Mouse (Mus musculus): ENCODE measurements around the gene Tent2.
"Not testable (repeated sequence)": the region's sequence is repeated elsewhere in the genome, so short reads cannot be mapped to it uniquely, and the experiment has no call there.

Tent2 gene

GRCm38 (mm10) chr13:93191831-93192645 is at the start of gene Tent2:
Gene Tent2, minus strand, starts transcription at chr13:93192385.
- DNase-seq (ENCODE audit: low spot score) = peak; percentile 94

- DNase-seq (ENCODE audit: low spot score) = no peak
Measured at GRCm38 (mm10) chr13:93241180-93241579, 49.0 kb upstream of the Tent2 start.

- DNase-seq (ENCODE audit: low spot score) = peak; percentile 26
Measured at GRCm38 (mm10) chr13:93239561-93239960, 47.4 kb upstream of the Tent2 start.

GRCm38 (mm10) chr13:93239134-93239533 is 46.9 kb upstream of the Tent2 start:
- peak; percentile 44 for DNase-seq (ENCODE audit: low spot score)

- no peak for DNase-seq (ENCODE audit: low spot score)
Measured at GRCm38 (mm10) chr13:93237677-93238398, 45.7 kb upstream of the Tent2 start.

GRCm38 (mm10) chr13:93234267-93235039 is 42.3 kb upstream of the Tent2 start:
- DNase-seq (ENCODE audit: low spot score) = no peak

GRCm38 (mm10) chr13:93232335-93232734 is 40.1 kb upstream of the Tent2 start:
- DNase-seq (ENCODE audit: low spot score) = no peak

- no peak for DNase-seq (ENCODE audit: low spot score)
Measured at GRCm38 (mm10) chr13:93231016-93231415, 38.8 kb upstream of the Tent2 start.

GRCm38 (mm10) chr13:93211741-93212140 is 19.6 kb upstream of the Tent2 start:
- DNase-seq (ENCODE audit: low spot score) = no peak

- no peak for DNase-seq (ENCODE audit: low spot score)
Measured at GRCm38 (mm10) chr13:93192646-93193026, 451 bp upstream of the Tent2 start.

- DNase-seq (ENCODE audit: low spot score) = no peak
Measured at GRCm38 (mm10) chr13:93189416-93189815, 2.8 kb downstream of the Tent2 start.

GRCm38 (mm10) chr13:93188738-93189137 is 3.4 kb downstream of the Tent2 start:
- DNase-seq (ENCODE audit: low spot score) = no peak

GRCm38 (mm10) chr13:93187792-93188191 is 4.4 kb downstream of the Tent2 start:
- DNase-seq (ENCODE audit: low spot score) = not testable (repeated sequence)

- DNase-seq (ENCODE audit: low spot score) = no peak
Measured at GRCm38 (mm10) chr13:93180351-93180750, 11.8 kb downstream of the Tent2 start.

- no peak for DNase-seq (ENCODE audit: low spot score)
Measured at GRCm38 (mm10) chr13:93179522-93179921, 12.7 kb downstream of the Tent2 start.

GRCm38 (mm10) chr13:93177571-93177970 is 14.6 kb downstream of the Tent2 start:
- no peak for DNase-seq (ENCODE audit: low spot score)

GRCm38 (mm10) chr13:93163303-93163702 is 28.9 kb downstream of the Tent2 start:
- DNase-seq (ENCODE audit: low spot score) = no peak

- DNase-seq (ENCODE audit: low spot score) = no peak
Measured at GRCm38 (mm10) chr13:93162456-93162855, 29.7 kb downstream of the Tent2 start.

- DNase-seq (ENCODE audit: low spot score) = no peak
Measured at GRCm38 (mm10) chr13:93158261-93158660, 33.9 kb downstream of the Tent2 start.

- DNase-seq (ENCODE audit: low spot score) = no peak
Measured at GRCm38 (mm10) chr13:93153280-93153679, 38.9 kb downstream of the Tent2 start.

GRCm38 (mm10) chr13:93144336-93145167 is 47.6 kb downstream of the Tent2 start, which contains the start of gene Cmya5:
Gene Cmya5, minus strand, starts transcription at chr13:93144724.
- DNase-seq (ENCODE audit: low spot score) = no peak

Measured in c-Kit-positive CD71-positive TER-119-positive erythroid progenitor cells, embryonic 14.5 days (primary cell).